Mouse (Mus musculus): ENCODE measurements around the gene B3gnt8.

B3gnt8 gene

DNA sequence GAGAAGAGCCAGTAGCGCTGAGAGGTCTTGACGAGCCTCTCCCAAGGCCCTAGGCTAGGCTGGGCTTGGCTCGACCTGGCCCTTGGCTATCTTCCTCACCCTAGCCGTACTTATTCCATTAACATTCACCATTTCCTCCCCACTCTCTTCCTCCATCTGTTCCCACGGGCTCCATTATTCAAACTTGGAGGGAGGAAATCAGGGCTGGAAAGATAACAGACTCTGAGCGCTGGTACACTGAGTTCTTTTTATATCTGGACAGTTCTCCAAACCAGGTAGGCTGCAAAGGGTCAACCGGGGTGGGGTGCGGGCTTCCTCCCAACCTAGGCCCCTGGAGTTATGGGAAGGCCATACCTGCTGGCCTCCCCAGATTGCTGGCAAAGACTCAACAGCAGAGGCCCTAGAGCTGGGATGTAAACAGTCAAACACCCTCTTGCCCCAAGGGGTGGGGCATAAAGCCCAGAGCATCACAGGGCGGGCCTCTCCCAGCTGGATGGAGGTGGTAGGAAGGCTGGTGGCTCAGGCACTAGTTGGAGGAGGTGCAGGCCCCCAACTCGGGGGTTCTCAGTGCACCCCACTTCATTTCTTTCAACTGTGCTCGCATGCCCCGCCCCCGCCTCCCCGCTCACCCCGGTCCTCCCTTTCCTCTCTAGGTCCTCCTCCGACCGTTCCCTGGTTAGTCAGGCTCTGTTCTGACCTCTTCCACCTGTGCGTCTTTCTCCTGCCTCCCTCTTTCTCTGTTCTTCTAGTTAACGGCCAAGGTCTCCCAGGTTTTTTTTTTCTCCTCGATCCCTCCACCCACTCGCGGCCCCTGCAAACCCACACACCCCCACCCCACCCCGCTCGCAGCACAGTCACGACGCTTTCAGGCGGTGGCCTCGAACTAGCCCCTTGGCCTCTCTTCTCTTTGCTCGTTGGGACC, at the start of gene B3gnt8:
TSS of gene B3gnt8 (plus strand) at position 146 of the 922 bp plus-strand sequence.
- in situ Hi-C loops (cut with MboI, MseI), result no loop called here

DNA sequence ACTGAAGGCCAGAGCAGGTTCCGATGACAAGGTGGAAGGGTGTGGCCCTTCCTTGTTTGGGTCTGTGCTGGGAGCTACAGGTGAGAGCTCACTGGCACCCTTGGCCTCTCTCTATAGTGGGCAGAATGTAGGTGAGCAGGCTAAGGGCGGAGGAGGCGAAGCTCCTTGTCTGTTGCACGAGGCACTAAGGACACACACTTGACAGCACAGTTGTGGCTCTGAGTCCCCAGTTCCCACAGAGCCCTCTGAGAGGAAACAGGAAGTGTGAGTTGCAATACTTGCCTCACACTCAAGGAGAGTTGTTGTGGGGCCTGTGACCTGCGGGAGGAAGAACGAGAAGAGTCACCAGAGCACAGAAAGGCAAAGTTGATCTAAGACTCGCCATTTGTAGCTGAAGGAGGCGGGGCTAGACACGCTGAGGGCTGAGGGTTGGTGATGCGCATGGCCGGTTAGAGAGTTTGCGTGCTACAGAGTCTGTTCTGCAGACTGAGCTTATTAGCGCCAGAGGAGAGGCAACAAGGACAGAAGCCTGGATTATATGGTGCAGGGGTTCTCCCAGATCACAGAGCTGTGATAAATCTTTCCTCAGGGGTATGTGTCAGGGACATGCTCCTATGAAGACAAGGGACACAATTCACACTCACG, 49.5 kb upstream of the B3gnt8 start:
- in situ Hi-C loops (cut with MboI, MseI), result loop anchor here (5.0 kb wide), 1 partner anchor 740 kb away; no protein-coding TSS in a partner anchor

GRCm38 (mm10) chr7:25579441-25579840, 47.0 kb upstream of the B3gnt8 start:
- in situ Hi-C loops (cut with MboI, MseI), result loop anchor here (5.0 kb wide), 1 partner anchor 742 kb away; no protein-coding TSS in a partner anchor

- in situ Hi-C loops (cut with MboI, MseI), result no loop called here
Observed at GRCm38 (mm10) chr7:25582301-25582810, 44.1 kb upstream of the B3gnt8 start.

DNA sequence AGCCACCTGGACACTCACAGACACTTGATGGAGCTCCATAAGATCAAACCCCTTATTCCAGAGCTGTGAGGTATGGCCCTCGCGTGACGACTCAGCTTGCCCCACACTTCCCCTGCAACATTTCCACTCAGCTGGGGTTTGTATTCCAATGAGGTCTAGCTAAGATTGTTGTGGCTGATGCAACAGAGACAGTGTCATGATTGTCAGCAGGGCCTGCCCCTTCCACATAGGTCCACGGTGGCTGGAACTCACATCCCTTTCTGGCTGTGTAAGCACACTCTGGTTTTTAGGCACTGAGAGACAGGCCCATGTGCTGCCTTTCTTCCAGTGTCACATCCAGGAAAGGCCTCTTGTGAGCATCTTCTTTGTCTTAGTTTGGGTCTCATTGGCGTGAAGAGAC, 41.8 kb upstream of the B3gnt8 start:
- in situ Hi-C loops (cut with MboI, MseI), result no loop called here

DNA sequence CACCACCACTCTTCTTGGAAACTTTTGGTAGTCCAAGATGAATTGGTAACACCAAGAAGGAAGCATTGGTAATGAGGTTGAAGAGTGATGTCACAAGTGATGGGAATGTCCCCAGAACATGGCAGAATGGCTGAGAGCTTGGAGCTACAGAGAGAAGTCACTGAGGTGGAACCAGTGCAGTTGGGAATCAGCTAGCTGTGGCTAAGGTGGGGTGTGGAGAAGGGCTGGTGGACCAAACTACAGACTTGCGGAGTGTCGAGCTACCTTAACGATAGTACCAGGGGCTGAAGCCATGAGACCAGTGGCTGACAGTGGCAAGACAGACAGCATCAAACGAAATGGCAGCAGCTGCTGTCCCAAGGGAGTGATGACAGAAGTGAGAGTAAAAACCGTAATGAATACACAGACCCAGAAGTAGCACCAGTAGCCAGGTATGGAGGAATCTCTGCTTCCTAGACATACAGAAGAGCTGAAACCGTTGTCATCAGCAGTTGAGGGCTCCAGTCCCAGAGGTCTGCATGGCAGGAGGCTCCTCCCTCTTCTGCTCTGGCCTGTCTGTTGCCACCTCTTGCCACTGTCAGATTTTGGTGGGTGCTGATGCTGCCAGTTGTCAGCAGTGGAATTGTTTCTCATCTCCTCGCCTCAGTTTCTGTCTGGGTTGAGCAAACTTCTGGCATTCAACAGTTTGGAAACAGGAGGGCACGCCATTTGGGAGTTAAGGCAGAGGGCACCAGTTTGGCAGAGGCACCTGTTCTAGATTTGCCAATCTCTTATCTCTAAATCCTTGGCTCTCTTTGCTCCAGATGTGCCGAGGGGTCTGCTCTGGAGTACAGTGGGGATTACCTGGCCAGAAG, 40.9 kb upstream of the B3gnt8 start:
- in situ Hi-C loops (cut with MboI, MseI), result no loop called here

DNA sequence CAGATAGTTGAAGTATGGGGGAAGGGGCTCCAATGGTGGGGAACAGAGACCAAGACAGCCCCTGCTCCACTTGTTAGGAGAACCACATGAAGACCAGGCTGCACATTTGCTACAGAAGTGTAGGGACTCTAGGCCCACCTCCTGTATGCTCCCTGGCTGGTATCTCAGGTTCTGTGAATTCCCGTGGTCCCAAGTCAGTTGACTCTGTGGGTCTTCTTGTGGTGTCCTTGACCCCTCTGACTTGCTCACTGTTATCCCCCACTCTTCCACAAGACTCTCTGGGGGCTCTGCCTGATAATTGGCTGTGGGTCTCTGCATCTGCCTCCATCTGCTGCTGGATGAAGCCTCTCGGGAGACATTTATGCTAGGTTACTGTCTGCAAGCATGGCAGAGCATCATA, 35.2 kb upstream of the B3gnt8 start:
- in situ Hi-C loops (cut with MboI, MseI), result loop anchor here (10.0 kb wide), 1 partner anchor 106 kb away; no protein-coding TSS in a partner anchor

- in situ Hi-C loops (cut with MboI, MseI), result loop anchor here (10.0 kb wide), 1 partner anchor 109 kb away; no protein-coding TSS in a partner anchor
Observed at GRCm38 (mm10) chr7:25593859-25594258, 32.6 kb upstream of the B3gnt8 start.

DNA sequence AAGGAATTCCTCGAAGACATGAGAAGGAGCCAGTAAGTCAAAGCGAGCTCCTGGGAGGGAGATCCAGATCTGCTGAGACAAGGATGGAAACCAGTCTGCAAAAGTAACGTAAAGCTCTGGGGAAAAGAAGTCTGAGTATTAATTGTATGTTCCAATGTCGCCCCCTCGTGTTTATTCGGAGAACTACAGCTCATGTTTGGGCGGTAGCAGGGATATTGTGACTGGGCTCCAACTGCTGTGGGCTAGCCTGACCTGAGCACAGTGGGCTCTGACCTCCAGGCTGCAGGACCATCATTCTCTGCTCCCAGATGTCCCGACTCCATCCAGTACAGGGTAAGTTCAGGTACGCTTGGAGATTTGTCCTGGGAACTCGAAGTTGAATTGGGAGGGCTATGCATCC, 26.8 kb upstream of the B3gnt8 start:
- in situ Hi-C loops (cut with MboI, MseI), result loop anchor here (5.0 to 10.0 kb wide), 2 partner anchors 115 to 177 kb away; no protein-coding TSS in a partner anchor

DNA sequence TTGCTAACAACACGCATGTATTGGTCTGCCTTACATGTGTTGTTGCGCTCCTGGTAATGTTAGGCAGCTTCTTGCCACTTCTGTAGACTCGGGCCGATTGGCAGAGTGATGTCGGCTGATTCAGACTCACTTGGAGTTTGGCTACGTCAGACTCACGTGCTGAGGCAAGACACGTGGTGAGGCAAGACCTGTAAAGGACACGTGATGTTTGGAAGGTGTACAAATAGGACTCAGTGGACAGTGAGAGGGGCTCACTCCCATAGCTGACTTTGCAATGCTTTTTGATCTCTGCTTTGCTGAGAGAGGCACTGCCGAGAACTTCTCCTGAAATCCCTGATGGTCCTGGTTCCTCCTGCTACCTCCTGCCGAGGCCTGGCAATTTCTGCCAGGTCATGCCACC, 25.8 kb upstream of the B3gnt8 start:
- in situ Hi-C loops (cut with MboI, MseI), result no loop called here

DNA sequence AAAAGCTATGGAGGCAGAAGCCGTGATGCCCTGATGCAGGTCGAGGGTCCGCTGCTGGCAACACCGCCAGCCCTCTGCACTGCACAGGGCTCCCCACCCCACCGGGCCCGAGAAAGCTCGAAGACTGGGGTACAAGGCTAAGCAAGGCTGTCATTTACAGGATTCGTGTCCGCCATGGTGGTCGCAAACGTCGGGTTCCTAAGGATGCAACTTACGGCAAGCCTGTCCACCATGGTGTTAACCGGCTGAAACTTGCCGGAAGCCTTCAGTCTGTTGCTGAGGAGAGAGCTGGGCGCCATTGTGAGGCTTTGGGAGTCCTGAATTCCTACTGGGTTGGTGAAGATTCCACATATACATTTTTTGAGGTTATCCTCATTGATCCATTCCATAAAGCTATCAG, 25.1 kb upstream of the B3gnt8 start:
- in situ Hi-C loops (cut with MboI, MseI), result no loop called here

DNA sequence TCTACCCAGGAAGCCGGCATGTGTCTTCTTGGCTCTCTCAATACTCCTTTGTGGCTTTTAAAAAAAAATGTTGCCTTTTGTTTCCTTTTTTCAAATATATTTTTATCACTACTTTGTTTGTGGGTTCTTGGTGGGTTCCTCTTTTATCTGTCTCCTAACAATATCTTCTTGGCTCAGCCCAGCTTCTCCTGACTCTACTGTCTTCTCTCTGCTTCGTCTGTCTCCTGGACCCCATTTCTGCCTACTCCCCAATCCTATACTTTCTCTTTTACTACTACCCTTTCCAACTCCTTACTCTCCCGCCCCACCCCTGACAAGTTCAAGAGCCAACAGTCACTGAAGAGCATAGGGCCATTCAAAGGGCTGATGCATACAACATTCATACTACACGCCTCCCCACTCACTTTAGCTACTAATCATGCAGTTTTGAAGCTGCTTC, 19.8 kb upstream of the B3gnt8 start:
- in situ Hi-C loops (cut with MboI, MseI), result no loop called here

DNA sequence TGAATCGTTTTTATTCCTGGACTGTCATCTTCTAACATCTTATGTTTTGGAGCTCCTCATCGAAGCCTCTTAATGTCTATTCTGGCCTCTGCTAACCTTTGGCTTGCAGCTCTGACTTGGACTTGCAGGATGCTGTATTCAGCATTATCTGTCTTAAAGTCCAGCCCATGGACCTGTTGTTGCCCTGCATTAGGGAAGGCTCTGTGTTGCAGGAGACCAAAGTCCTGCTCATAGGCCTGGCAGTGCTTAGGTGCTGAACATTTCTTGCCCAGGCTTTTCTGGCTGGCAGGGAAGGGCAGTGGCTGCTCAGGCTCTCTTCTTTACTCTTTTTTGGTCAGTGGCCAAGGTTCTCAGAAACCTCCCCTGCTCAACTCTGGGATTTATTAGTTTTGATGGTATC, 19.3 kb upstream of the B3gnt8 start:
- in situ Hi-C loops (cut with MboI, MseI), result no loop called here

DNA sequence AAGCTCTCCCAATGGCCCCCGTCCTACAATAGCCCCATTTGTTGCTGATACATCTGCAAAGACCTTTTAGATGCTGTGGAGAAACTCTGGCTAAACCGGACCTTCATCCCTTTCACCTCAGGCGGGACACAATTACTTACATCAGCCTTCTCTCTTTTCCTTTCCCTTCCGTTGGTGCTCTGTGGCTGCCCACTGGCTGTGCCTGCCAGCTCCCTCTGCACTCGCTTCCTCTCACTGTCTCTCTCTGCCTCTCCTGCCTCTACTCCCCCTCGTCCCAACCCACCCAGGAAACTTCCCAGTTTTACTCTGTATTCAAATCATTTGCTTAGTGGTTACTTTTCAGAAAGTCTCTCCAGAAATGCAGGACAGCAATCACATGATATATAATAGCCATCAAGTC, 16.4 kb upstream of the B3gnt8 start:
- in situ Hi-C loops (cut with MboI, MseI), result no loop called here

- in situ Hi-C loops (cut with MboI, MseI), result no loop called here
Observed at GRCm38 (mm10) chr7:25611501-25611900, 15.0 kb upstream of the B3gnt8 start.

- in situ Hi-C loops (cut with MboI, MseI), result no loop called here
Observed at GRCm38 (mm10) chr7:25614086-25614485, 12.4 kb upstream of the B3gnt8 start.

DNA sequence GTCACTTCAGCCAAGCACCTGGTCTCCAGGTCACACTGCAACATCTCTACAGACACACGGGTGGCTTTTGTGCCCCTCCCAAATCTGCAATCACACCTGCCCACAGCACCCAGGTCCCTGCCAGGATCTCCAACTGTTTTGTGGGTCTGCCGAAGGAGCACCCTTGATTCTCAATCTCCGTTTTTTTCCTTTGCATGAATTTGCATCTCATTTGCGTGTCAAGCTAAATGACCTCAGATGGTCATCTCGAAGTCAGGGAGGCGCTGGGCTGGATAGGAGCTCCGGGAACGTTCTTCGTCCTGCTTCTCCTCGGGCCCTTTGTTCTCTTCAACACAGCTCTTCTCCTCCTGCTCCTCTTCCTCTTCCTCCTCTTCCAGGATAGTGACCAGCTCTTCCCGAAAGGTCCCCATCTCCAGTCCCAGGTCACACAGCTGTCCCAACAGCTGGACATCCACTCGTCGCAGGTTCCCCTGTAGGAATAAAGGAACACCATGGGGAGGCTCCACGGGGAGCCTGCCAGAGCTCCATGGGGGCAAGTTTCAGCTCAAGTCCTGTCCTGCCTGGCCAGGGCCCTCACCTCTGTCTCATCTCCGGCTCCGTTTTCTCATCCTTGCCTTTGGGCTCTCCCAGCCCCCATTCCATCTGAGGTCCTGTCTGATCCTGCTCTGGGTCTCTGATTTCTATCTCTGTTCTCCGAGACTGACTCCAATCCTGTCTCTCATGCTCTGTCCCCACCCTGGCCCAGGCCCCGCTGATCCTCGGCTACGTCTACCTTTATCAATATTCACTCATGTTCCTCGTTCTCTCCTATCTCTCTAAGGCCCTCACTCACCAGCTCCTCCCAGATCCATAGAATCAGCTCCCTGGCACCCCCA, 11.4 kb upstream of the B3gnt8 start:
- in situ Hi-C loops (cut with MboI, MseI), result no loop called here

- in situ Hi-C loops (cut with MboI, MseI), result no loop called here
Observed at GRCm38 (mm10) chr7:25615706-25616011, 10.8 kb upstream of the B3gnt8 start, which contains the start of gene Erich4. TSS of gene Erich4 (minus strand) at chr7:25615892.

GRCm38 (mm10) chr7:25617376-25618160, 8.9 kb upstream of the B3gnt8 start:
- in situ Hi-C loops (cut with MboI, MseI), result no loop called here

Data from T-helper 1 cell (primary cell).